Mouse (Mus musculus) c-Kit-positive CD71-positive TER-119-positive erythroid progenitor cells, embryonic 14.5 days (primary cell): ENCODE measurements around the gene Muc1.

Experiments used
- DNase-seq: peaks from one replicate; pipeline ENCODE4 v3.0.0-alpha.2; 2013; ENCODE audit warnings: low spot score

The Muc1 gene

GRCm38 (mm10) chr3:89236516-89236915 is 7.7 kb downstream of the Muc1 start:
- DNase-seq = no peak

- no peak for DNase-seq
These were observed 8.8 kb downstream of the Muc1 start for GRCm38 (mm10) chr3:89237682-89238081.

GRCm38 (mm10) chr3:89238494-89238893 is 9.6 kb downstream of the Muc1 start:
- no peak for DNase-seq

- peak; percentile 59 for DNase-seq
These were observed 13.6 kb downstream of the Muc1 start for GRCm38 (mm10) chr3:89242331-89242895.

GRCm38 (mm10) chr3:89243609-89244008 is 14.8 kb downstream of the Muc1 start:
- no peak for DNase-seq

GRCm38 (mm10) chr3:89244158-89244981 is 15.5 kb downstream of the Muc1 start:
- no peak for DNase-seq

GRCm38 (mm10) chr3:89244982-89245687 is 16.3 kb downstream of the Muc1 start:
- no peak for DNase-seq

GRCm38 (mm10) chr3:89245688-89246171 is 16.9 kb downstream of the Muc1 start, which contains the start of gene Krtcap2:
TSS of gene Krtcap2 (plus strand) at chr3:89245966.
- DNase-seq = peak; percentile 35

GRCm38 (mm10) chr3:89246261-89247100 is 17.6 kb downstream of the Muc1 start, which contains the start of gene Trim46:
TSS of gene Trim46 (minus strand) at chr3:89246309.
- DNase-seq = peak; percentile 88

GRCm38 (mm10) chr3:89247466-89247865 is 18.6 kb downstream of the Muc1 start:
- DNase-seq = no peak

GRCm38 (mm10) chr3:89250435-89251040 is 21.7 kb downstream of the Muc1 start:
- peak; percentile 59 for DNase-seq

GRCm38 (mm10) chr3:89251365-89251895 is 22.6 kb downstream of the Muc1 start:
- DNase-seq = no peak

GRCm38 (mm10) chr3:89254994-89255393 is 26.1 kb downstream of the Muc1 start:
- DNase-seq = peak; percentile 35

- no peak for DNase-seq
These were observed 27.3 kb downstream of the Muc1 start for GRCm38 (mm10) chr3:89256177-89256576.

GRCm38 (mm10) chr3:89259076-89259475 is 30.2 kb downstream of the Muc1 start, which contains the start of gene Dpm3:
TSS of gene Dpm3 (plus strand) at chr3:89259358.
- DNase-seq = no peak

- DNase-seq = no peak
These were observed 31.4 kb downstream of the Muc1 start for GRCm38 (mm10) chr3:89260211-89260610.

- DNase-seq = no peak
These were observed 33.6 kb downstream of the Muc1 start for GRCm38 (mm10) chr3:89262417-89262816.

- peak; percentile 78 for DNase-seq
These were observed 37.6 kb downstream of the Muc1 start for GRCm38 (mm10) chr3:89266439-89266893.

- no peak for DNase-seq
These were observed 40.1 kb downstream of the Muc1 start for GRCm38 (mm10) chr3:89268916-89269315.

- no peak for DNase-seq
These were observed 41.3 kb downstream of the Muc1 start, which contains the start of gene Slc50a1 for GRCm38 (mm10) chr3:89270051-89270755. TSS of gene Slc50a1 (minus strand) at chr3:89270570.
